Mouse (Mus musculus): ENCODE results near the gene Bicra.

- TF ChIP-seq POLR2A (IDR thresholded peaks at IDR 0.05; ENCODE audit: control insufficient read depth, low read depth, low read length) = no peak
- 0 out of 2 replicates have a peak, but pooled peaks have one; percentile 5 for TF ChIP-seq CTCF (IDR thresholded peaks at IDR 0.05; ENCODE audit: control insufficient read depth, insufficient read depth, insufficient replicate concordance, low read depth, low read length)
These were observed 59.9 kb downstream of the Bicra start for GRCm38 (mm10) chr7:15987661-15988356.
